Mouse (Mus musculus): ENCODE results near the gene Synj2.

The Synj2 gene

GRCm38 (mm10) chr17:5941230-5942043 lies at the start of gene Synj2:
Synj2 (plus strand) TSS chr17:5941280.
- peak; percentile 46 for DNase-seq

- no peak for DNase-seq
Observed at GRCm38 (mm10) chr17:5891933-5892683, 49.0 kb upstream of the Synj2 start.

DNA sequence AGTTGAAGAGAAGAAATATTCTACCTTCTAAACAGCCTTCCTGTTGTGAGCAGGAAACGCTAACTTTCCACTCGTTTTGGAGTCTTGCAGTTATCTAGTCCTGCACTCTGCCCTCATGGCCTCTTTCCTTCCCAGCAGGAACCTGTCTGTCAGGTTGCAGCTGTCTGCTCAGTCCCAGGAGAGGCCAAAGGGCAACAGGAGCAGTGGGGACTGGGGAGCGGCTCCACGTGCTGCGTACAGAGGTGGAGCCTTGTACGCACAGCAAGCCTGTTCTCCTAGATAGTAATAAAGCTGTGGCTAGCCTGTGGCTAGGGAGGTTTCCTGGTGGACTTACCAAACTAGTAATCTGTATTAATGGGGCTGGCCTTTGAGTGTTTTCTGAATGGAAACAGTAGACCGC lies 48.0 kb upstream of the Synj2 start:
- DNase-seq = no peak

DNA sequence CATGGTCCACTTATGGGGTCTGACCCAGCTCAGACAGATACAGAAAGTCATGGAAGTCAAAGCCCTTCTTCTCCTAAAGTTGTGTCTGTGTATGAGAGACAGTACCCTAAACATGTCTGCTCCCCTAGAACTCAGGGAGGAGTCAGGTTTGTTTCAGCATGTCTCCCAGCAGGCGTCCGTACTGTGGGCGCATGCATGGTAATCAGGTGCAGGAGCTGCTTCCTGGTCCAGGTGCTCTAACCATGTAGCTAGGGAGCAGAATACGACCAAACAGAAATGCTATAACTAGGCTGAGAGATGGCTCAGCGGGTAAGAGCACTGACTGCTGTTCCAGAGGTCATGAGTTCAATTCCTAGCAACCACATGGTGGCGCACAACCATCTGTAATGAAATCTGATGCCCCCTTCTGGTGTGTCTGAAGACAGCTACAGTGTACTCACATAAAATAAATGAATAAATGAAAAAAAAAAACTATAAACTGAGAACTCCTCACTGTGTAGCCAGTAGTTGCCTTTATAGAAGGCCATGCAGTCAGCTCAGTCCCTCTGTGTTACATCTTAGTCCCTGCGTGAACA lies 47.4 kb upstream of the Synj2 start:
- DNase-seq = no peak

GRCm38 (mm10) chr17:5896066-5896465 lies 45.0 kb upstream of the Synj2 start:
- no peak for DNase-seq

DNA sequence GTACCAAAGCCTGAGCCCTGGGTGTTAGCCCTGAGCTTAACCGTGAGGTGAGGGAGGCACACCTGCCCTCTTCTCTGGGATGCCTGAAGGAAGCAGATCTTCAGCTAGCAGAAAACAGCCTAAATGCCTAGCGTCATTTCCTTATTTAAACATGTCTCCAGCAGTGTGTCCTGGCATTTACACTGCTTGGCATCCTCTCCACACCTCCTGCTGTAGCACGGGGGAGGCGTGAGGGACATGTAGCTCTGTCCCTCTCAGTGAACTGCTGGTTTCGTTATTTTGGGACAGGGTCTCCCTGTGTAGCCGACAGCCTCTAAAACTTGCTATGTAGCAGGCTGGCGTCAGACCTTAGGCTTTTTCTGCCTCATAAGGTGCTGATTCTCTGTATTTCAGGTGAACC lies 44.5 kb upstream of the Synj2 start:
- DNase-seq = no peak

- DNase-seq = no peak
Observed at GRCm38 (mm10) chr17:5897326-5898200, 43.5 kb upstream of the Synj2 start.

DNA sequence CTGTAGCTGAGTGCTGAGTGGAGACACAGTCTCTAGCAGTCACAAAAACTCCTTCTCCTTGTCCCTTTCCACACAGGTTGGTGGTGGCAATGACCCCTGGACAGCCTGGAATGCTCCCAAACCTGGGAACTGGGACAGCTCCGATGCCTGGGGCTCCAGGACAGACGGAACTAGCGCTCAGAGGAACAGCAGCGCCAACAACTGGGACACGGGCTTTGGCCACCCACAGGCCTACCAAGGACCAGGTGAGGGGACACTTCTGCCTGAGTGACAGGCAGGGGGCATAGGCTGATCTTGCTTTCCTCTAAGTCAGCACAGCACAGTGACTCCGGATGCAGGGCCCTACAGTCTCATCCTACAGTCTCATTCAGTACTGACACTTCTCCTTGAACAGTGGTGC lies 41.8 kb upstream of the Synj2 start:
- no peak for DNase-seq

DNA sequence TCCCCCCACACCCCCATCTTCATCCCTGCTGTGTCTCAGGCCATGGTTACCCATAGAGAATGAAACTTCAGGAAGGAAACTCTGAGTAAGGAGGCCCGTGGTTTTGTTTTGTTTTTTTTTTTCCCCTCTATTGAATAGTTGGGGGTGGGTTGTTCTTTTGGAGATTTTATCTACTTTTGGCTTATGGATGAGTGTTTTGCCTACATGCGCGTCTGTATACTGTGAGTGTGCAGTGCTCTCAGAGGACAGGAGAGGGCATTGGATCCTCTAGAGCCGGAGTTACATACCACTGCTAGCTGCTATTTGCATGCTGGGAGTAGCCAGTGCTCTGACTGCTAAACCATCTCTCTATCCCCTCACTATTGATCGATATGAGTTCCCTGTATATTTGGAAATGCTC lies 39.7 kb upstream of the Synj2 start:
- DNase-seq = no peak

DNA sequence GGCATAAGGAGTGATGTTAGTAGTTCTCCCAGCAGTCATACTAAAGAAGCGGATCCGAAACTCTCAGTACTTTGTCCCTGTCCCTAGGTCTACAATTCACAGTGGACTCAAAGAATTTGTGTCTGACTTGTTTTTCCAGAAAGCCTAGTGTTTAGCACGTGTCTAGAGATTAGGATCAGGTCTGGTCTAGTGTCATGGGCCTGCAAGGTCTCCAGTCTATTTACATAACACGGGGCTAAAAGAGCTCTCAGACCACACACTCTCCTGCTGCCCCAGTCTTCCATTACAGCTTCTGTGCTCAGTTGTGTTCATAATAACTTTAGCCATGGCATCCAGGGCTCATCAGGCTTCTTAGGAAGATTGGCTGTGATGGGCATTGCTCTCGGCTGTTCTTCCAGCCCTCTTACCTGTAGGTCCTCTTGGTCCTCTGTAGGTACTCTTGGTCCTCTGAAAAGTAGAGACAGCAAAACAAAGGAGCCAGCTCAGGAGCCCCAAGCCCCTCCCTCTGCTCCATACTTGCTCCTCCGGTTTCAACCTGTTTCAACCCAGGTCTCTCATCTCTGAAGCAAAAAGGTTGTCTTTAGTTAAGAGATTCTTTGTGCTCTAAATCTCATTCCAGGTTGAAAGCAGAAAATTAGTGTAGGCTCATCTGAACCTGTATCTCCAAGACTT lies 37.3 kb upstream of the Synj2 start:
- DNase-seq = no peak

- DNase-seq = no peak
Observed at GRCm38 (mm10) chr17:5909681-5910080, 31.4 kb upstream of the Synj2 start.

DNA sequence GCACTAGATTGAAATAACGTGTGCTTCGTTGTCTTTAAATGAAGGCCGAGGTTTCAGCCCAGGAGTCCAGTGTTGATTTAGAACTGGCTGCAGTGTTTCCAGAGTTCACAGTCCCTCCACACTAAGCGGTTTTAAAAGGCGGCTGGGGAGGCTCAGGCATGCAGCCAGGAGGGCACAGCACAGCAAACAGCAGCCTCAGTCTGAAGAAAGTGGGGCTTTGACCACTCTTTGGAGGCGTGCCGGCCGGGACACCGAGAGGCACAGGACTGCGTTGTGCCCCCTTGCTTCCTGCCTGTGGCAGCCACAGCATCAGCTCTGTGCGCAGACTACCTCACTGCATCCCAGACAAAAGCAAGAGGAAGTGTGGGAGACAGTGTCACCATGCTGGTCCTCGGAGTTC lies 29.5 kb upstream of the Synj2 start:
- no peak for DNase-seq

DNA sequence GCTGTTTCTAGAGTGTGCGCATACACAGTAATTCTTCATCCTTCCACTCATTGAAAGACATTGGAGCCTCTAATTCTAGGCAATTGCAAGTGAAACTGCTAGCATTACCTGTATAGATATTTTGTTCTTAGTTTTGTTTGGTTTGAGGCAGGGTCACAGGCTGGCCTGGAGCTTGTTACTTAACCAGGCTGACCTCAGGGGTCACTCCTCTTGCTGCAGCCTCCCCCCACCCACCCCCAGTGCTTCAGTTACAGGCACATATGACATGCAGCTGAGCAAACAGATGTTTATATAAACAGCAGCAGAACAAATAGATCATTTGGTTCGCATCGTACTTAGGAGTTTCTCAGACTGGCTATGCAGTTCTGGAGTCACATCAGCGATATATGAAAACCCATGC lies 28.3 kb upstream of the Synj2 start:
- no peak for DNase-seq

- no peak for DNase-seq
Observed at GRCm38 (mm10) chr17:5914217-5914616, 26.9 kb upstream of the Synj2 start.

DNA sequence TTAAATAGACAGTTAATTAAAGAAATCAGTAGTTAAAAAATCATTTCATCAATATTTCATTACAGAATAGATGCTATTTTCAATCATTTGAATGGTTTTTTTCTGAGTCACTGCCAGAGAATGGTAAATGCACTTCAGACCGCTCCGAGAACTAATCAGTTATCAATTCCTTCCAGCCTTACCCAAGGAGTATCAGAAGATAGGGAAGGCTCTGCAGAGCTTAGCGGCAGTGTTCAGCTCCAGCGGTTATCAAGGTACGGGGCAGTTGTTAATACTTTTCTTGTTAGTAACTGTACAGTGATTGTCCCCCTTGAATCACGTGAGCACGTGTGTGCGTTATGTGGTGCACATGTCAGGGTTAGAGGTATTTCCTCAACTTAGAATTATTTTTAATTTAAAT lies 19.1 kb upstream of the Synj2 start:
- DNase-seq = no peak

- no peak for DNase-seq
Observed at GRCm38 (mm10) chr17:5923281-5923680, 17.8 kb upstream of the Synj2 start.

- no peak for DNase-seq
Observed at GRCm38 (mm10) chr17:5924238-5924637, 16.8 kb upstream of the Synj2 start.

- DNase-seq = no peak
Observed at GRCm38 (mm10) chr17:5926710-5927109, 14.4 kb upstream of the Synj2 start.

- no peak for DNase-seq
Observed at GRCm38 (mm10) chr17:5929031-5929430, 12.0 kb upstream of the Synj2 start.

DNA sequence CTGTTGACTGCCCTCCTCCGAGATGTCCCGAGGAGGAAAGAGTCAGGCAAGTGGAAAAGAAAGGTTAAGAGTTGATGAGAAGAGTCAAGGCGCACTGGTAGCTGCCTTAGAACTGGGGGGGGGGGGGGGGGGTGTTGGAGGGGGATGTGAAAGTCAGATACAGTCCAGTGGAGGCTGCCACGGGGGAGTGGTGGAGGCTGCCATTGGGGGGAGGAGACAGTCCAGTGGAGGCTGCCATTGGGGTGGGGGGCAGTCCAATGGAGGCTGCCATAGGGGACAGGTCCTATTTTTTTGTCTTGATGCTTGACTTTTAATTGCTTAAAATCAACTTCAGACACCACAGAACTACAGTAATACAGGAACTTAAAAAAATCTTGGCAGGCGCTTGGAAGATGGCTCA lies 8.9 kb upstream of the Synj2 start:
- DNase-seq = no peak

- peak; percentile 54 for DNase-seq
Observed at GRCm38 (mm10) chr17:5934554-5935324, 6.3 kb upstream of the Synj2 start.

- no peak for DNase-seq
Observed at GRCm38 (mm10) chr17:5935680-5936079, 5.4 kb upstream of the Synj2 start.

All from cerebellum, adult 8-10 months (tissue).